Mouse (Mus musculus) heart, embryonic 16.5 days (tissue): ENCODE measurements around the gene Plagl1. TPM values are rescaled to one million over a fixed set of nuclear protein-coding genes. Genes with fewer than 3 reads are reported as not detected.
"Not testable (repeated sequence)": the region's sequence is repeated elsewhere in the genome, so short reads cannot be mapped to it uniquely, and the experiment has no call there.

Experiments used
- ATAC-seq: fragments of 200-750 bp; cut with Nextera tagmentation; replicated peaks from 2 replicates; pipeline ENCODE4 v1.8.0; 2017; ENCODE audit warnings: moderate number of reproducible peaks; ENCODE audit not compliant: insufficient read depth, low FRiP score; ENCODE audit errors: extremely low read depth
- H3K27ac ChIP-seq: fragments of 300-500 bp; sonication (generic); 2 replicates; pipeline ENCODE4 v1.5.1; 2014; ENCODE audit warnings: mild to moderate bottlenecking, low read length, control low read depth, moderate library complexity
- H3K27me3 ChIP-seq: fragments of 300-500 bp; sonication (generic); 2 replicates; pipeline ENCODE4 v1.6.1; 2014; ENCODE audit warnings: low read length, mixed read lengths; ENCODE audit not compliant: control insufficient read depth, insufficient read depth
- H3K36me3 ChIP-seq: fragments of 300-500 bp; sonication (generic); 2 replicates; pipeline ENCODE4 v1.6.1; 2014; ENCODE audit not compliant: control insufficient read depth, insufficient read depth
- H3K4me1 ChIP-seq: fragments of 300-500 bp; sonication (generic); 2 replicates; pipeline ENCODE4 v1.6.1; 2014; ENCODE audit warnings: low read length, mixed read lengths; ENCODE audit not compliant: control insufficient read depth, insufficient read depth
- H3K4me2 ChIP-seq: fragments of 300-500 bp; sonication (generic); 2 replicates; pipeline ENCODE4 v1.6.1; 2014; ENCODE audit warnings: low read depth, mild to moderate bottlenecking, control low read depth, low read length
- H3K4me3 ChIP-seq: fragments of 300-500 bp; sonication (generic); 2 replicates; pipeline ENCODE4 v1.5.1; 2014; ENCODE audit warnings: mild to moderate bottlenecking, control low read depth, low read length
- H3K9ac ChIP-seq: fragments of 300-500 bp; sonication (generic); 2 replicates; pipeline ENCODE4 v1.6.1; 2014; ENCODE audit warnings: low read length, control low read depth
- H3K9me3 ChIP-seq: fragments of 300-500 bp; sonication (generic); replicated peaks from 2 replicates; pipeline ENCODE4 v1.6.1; 2016; ENCODE audit warnings: low read length; ENCODE audit not compliant: control insufficient read depth
- WGBS: fragments of 180-500 bp; shearing (Covaris S2); extraction: QIAGEN DNeasy Blood & Tissue Kit; methylation state at CpG from one replicate; pipeline ENCODE4 v1.1.7; 2014; 5-methylcytosine and 5-hydroxymethylcytosine counted together
- polyA plus RNA-seq: library from polyadenylated mRNA; unstranded; fragments of >200 nt; fragmentation: Nextera tagmentation; extraction: Ambion mirVana; gene quantifications from 2 replicates; pipeline ENCODE4 v1.2.1, GENCODE M21; 2015

Gene Plagl1
- polyA plus RNA-seq = 159 and 181 TPM in 2 replicates

DNA sequence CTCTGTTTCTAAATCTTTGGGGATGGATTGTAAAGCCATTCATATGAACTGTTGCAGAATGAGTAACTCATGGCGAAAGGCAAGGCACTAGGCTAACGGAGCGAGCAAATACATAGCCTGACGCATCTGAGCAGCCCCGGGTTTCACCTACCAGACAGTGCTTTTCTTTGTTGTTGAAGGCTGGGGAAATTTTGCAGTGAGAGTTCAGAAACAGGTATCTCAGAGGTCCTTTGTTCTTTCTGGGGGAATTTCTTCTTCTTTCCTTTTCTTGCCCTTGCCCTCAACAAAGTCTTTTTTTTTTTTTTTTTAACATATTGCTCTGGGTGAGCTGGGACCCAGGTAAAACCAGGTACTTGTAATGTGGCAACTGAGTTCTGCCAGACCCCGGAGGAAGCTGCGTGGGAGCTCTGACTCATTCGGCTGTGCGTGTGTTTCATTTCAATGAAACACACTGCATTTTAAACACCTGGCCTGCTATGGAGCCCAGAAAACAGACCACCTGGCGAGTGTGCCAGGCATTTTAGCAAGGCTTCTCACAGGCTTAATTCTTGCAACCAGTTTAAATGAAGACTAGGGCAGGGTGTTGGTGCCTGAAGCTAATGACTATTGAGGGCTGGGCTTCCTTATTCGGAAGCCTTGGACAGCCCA lies at the start of gene Plagl1:
Gene Plagl1 (plus strand): TSS at position 484 of the 648 bp plus-strand sequence.
- peak within 1 kb of the TSS; percentile 84 for H3K4me2 ChIP-seq
- ATAC-seq = no peak
- H3K27ac ChIP-seq = no peak within 1 kb of the TSS
- no peaks in the 10 kb centered on the region for H3K9me3 ChIP-seq
- peak within 1 kb of the TSS; percentile 48 for H3K4me3 ChIP-seq
- 70% methylated on average over 11 of the region's 11 CpGs for WGBS
- peaks cover 7% of the 10 kb centered on the region for H3K4me1 ChIP-seq
- no peaks in the 10 kb centered on the region for H3K36me3 ChIP-seq
- peaks cover 16% of the 10 kb centered on the region for H3K27me3 ChIP-seq
- H3K9ac ChIP-seq = peak within 1 kb of the TSS; percentile 60

DNA sequence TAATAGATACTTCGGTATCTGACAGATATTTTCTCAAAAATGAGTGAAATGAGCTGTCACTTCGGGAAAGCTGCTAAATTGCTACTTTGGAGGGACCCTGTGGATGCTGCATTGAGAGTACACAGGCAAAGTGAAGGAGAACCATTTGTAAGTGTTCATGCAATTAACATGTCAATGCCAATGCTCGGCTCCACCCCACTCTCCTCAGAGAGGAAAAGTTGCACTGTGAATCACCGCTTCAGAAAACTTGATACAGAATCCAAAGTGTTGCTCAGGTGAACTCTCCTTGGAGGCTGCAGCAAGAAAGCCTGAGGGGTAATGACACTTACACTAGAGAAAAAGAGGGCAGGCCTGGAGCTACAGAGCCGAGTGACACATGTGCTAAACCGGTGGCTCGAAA lies 46.3 kb upstream of the Plagl1 start:
- Histone ChIP-seq H3K27me3 (no peaks in the 10 kb centered on the region), H3K9ac (no peak overlapping the region), H3K36me3 (no peaks in the 10 kb centered on the region), H3K4me2 (no peak overlapping the region), H3K4me1 (peaks cover 8% of the 10 kb centered on the region), H3K4me3 (no peak overlapping the region), H3K27ac (no peak overlapping the region), H3K9me3 (no peaks in the 10 kb centered on the region)
- ATAC-seq = no peak
- 74% methylated on average over 7 of the region's 7 CpGs for WGBS

GRCm38 (mm10) chr10:13016573-13016972 lies 43.7 kb upstream of the Plagl1 start:
- no peak overlapping the region for H3K9ac ChIP-seq
- 16% methylated on average over 4 of the region's 4 CpGs for WGBS
- no peaks in the 10 kb centered on the region for H3K9me3 ChIP-seq
- no peaks in the 10 kb centered on the region for H3K27me3 ChIP-seq
- no peaks in the 10 kb centered on the region for H3K36me3 ChIP-seq
- peak; percentile 75 for ATAC-seq
- no peaks in the 10 kb centered on the region for H3K4me1 ChIP-seq
- H3K4me3 ChIP-seq = no peak overlapping the region
- no peak overlapping the region for H3K4me2 ChIP-seq
- H3K27ac ChIP-seq = no peak overlapping the region; the same call in 1 of the 2 replicates

GRCm38 (mm10) chr10:13018510-13018909 lies 41.8 kb upstream of the Plagl1 start:
- no peaks in the 10 kb centered on the region for H3K27me3 ChIP-seq
- WGBS = 65% methylated on average over 7 of the region's 7 CpGs
- H3K36me3 ChIP-seq = no peaks in the 10 kb centered on the region
- no peak overlapping the region for H3K27ac ChIP-seq
- no peaks in the 10 kb centered on the region for H3K9me3 ChIP-seq
- no peak overlapping the region for H3K4me3 ChIP-seq
- no peak overlapping the region for H3K9ac ChIP-seq
- no peak for ATAC-seq
- H3K4me1 ChIP-seq = peaks cover 4% of the 10 kb centered on the region; the same call in 1 of the 2 replicates
- H3K4me2 ChIP-seq = no peak overlapping the region

GRCm38 (mm10) chr10:13019026-13019425 lies 41.3 kb upstream of the Plagl1 start:
- Histone ChIP-seq H3K27ac (no peak overlapping the region), H3K36me3 (no peaks in the 10 kb centered on the region), H3K9me3 (no peaks in the 10 kb centered on the region), H3K9ac (no peak overlapping the region), H3K4me2 (no peak overlapping the region), H3K27me3 (no peaks in the 10 kb centered on the region), H3K4me1 (peaks cover 4% of the 10 kb centered on the region; the same call in 1 of the 2 replicates), H3K4me3 (no peak overlapping the region)
- 77% methylated on average over 5 of the region's 5 CpGs for WGBS
- ATAC-seq = no peak

- Histone ChIP-seq H3K27ac (no peak overlapping the region), H3K9me3 (no peaks in the 10 kb centered on the region), H3K4me1 (peaks cover 4% of the 10 kb centered on the region; the same call in 1 of the 2 replicates), H3K36me3 (no peaks in the 10 kb centered on the region), H3K4me2 (no peak overlapping the region), H3K27me3 (no peaks in the 10 kb centered on the region), H3K4me3 (no peak overlapping the region), H3K9ac (no peak overlapping the region)
- no peak for ATAC-seq
- 75% methylated on average over 4 of the region's 4 CpGs for WGBS
Observed at GRCm38 (mm10) chr10:13022103-13022502, 38.2 kb upstream of the Plagl1 start.

DNA sequence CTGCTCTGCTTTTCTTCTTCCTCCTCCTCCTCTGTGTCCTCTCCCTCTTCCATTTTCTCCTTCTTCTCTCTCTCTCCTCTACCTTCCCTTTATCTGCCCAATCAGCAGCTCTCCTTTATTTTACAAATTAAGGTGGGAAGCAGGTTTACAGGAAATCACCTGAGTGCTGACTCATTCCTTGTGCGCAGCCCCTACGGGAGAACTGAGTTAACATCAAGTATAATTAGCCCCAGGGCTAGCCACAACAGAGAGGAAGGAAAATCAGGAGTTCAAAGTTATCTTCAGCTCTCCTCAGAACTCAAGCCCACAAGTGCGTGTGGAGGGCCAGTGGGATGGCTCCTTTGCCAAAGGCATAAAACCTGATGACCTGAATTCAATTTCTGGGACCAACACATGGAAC lies 36.3 kb upstream of the Plagl1 start:
- 70% methylated on average over 3 of the region's 3 CpGs for WGBS
- not testable (repeated sequence) for H3K9me3 ChIP-seq, H3K27me3 ChIP-seq, H3K9ac ChIP-seq, ATAC-seq, H3K36me3 ChIP-seq, H3K4me2 ChIP-seq, H3K27ac ChIP-seq, H3K4me1 ChIP-seq, H3K4me3 ChIP-seq

- H3K27me3 ChIP-seq = no peaks in the 10 kb centered on the region
- no peak overlapping the region for H3K27ac ChIP-seq
- H3K9ac ChIP-seq = no peak overlapping the region
- H3K4me3 ChIP-seq = no peak overlapping the region
- no peak for ATAC-seq
- no peak overlapping the region for H3K4me2 ChIP-seq
- no peaks in the 10 kb centered on the region for H3K36me3 ChIP-seq
- no peaks in the 10 kb centered on the region for H3K9me3 ChIP-seq
- WGBS = 82% methylated on average over 5 of the region's 5 CpGs
- H3K4me1 ChIP-seq = no peaks in the 10 kb centered on the region
Observed at GRCm38 (mm10) chr10:13027702-13028101, 32.6 kb upstream of the Plagl1 start.

- H3K9me3 ChIP-seq = no peaks in the 10 kb centered on the region
- WGBS = 77% methylated on average over 1 of the region's 1 CpGs
- no peak for ATAC-seq
Observed at GRCm38 (mm10) chr10:13028215-13028614, 32.1 kb upstream of the Plagl1 start.

More at GRCm38 (mm10) chr10:13028215-13028614, 32.1 kb upstream of the Plagl1 start:
- H3K4me3 ChIP-seq = no peak overlapping the region
- H3K27ac ChIP-seq = no peak overlapping the region
- H3K4me2 ChIP-seq = no peak overlapping the region
- H3K27me3 ChIP-seq = no peaks in the 10 kb centered on the region
- H3K4me1 ChIP-seq = no peaks in the 10 kb centered on the region
- H3K9ac ChIP-seq = no peak overlapping the region
- no peaks in the 10 kb centered on the region for H3K36me3 ChIP-seq
